8 mouse cellular contexts compared by ENCODE assay signal in the genomic region with DNA sequence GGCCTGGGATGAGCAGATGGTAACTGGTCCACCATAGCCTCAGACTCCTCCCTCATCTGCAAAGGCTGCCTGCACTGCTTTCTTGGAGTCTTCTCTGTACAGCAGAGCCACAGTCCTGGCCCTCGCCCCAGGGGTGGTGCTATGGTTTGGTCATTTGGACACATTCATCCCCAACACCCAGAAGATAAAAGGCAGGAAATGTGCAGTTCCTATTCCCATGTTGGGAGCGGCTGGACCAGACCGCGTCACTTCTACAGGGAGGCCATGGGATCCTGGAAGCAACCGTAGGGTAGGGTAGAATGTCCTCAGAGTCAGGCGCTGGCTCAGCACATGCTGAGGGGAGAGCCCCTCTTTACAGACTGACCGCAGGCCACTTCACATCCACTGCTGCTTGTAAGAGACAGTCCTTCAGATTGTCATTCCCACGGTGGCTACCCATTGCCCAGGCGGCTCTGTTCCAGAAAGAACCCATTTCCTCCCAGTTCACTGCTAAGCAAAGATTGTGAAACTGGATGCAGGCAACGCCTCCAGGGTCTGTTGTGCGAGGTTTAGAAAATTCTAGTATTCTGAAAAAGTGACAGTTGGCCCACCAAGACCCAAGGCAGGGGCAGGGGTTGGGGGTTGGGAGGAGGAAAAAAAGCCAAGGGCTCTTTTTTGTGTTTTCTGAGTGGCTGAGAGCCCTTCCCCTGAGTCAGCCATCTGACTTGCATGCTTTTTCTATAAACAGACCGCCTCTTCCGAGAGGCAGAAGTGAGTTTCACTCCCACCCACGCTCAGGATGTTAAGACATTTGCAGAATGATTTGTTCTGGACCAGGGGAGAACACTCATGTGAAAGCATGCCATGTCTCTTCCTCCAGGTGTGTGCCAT. TPM values are rescaled to one million over a fixed set of nuclear protein-coding genes. Genes with fewer than 3 reads are reported as not detected.
A peak's percentile ranks its signal among the peaks of the same experiment; 100 is the strongest.
DNase-seq lines count a peak whose midpoint lies in the region; ATAC-seq and TF ChIP-seq lines count a peak whose summit lies in the region.

No protein-coding gene starts in this region.

- DNase-seq in layer of hippocampus, adult 11-12 months (ENCODE audit: low spot score), result peak; percentile 80
- DNase-seq in layer of hippocampus, postnatal 25 days (ENCODE audit: extremely low spot score in 1 of 2, low spot score in 1 of 2), result no peak
- DNase-seq in gastrocnemius, postnatal 14 days, result peak; percentile 67
- DNase-seq in kidney, adult 11 months, result peak; percentile 38
- DNase-seq in lung, adult 2 months, result peak; percentile 49
- no peak for DNase-seq in retina, embryonic 14.5 days (ENCODE audit: low spot score)
- no peak for DNase-seq in ovary, adult 18-20 months (ENCODE audit: low spot score)

- intact Hi-C loops in gastrocnemius, postnatal 14 days (cut with DNase I; ENCODE audit: low total_unique reads), result no loop called here

- no peak for TF ChIP-seq CTCF in lung, adult 2 months (IDR thresholded peaks at IDR 0.05; ENCODE audit: insufficient read depth, low read length)

- no peak for ATAC-seq in CD4-positive, CD25-positive, alpha-beta regulatory T cell, adult 4 months

- 0 out of 2 replicates have a peak, but pooled peaks have one; percentile 58 for TF ChIP-seq POLR2A in lung, adult 2 months (IDR thresholded peaks at IDR 0.05; ENCODE audit: borderline replicate concordance, extremely low read depth, low read depth, low read length)

- 23% methylated on average over 14 of the region's 14 CpGs for WGBS in lung, adult 2 months

- peaks cover 10% of the 10 kb centered on the region for H3K4me1 ChIP-seq in lung, adult 2 months (ENCODE audit: control insufficient read depth, insufficient read depth, low read length)

- H3K4me3 ChIP-seq in lung, adult 2 months (replicated peaks; ENCODE audit: extremely low read depth, low read depth, low read length), result peak overlapping the region; percentile 29

RNA-seq across cellular contexts. Expression of gene Chrna1, which starts 12.3 kb away (rescaled TPM):
- under 1 TPM; 0.35 to 0.57 TPM for total RNA-seq in layer of hippocampus, postnatal 25 days (2021)
- 10 to 100 TPM; 14.4 to 17.4 TPM for total RNA-seq in gastrocnemius, postnatal 14 days (2021)
- 0.66 TPM in 1 of 2 replicates, not detected in the other for polyA plus RNA-seq in lung, adult 2 months (2012; rRNA removed)
- polyA plus RNA-seq in CD4-positive, CD25-positive, alpha-beta regulatory T cell, adult 4 months (2017; shearing (Covaris generic)), result not detected

Comparison
In these comparisons a context has a peak if more than half of its experiments do, and no peak if none do; other contexts are left out.
1. DNase-seq: peak in layer of hippocampus, adult 11-12 months (single experiment), gastrocnemius, postnatal 14 days (single experiment), kidney, adult 11 months (single experiment) and lung, adult 2 months (single experiment); none in layer of hippocampus, postnatal 25 days (0 of 2), retina, embryonic 14.5 days (single experiment) and ovary, adult 18-20 months (single experiment).
2. RNA of gene Chrna1, which starts 12.3 kb away (total RNA-seq): 14.4 to 17.4 TPM in gastrocnemius, postnatal 14 days; 0.35 to 0.57 TPM in layer of hippocampus, postnatal 25 days; every median in the first group is over 4 times any median in the second.